Mouse (Mus musculus) thymus, adult 2 months (tissue): ENCODE data around the gene AI467606. TPM values are rescaled to one million over a fixed set of nuclear protein-coding genes. Genes with fewer than 3 reads are reported as not detected.

Source experiments
- DNase-seq: peaks from one replicate; pipeline ENCODE4 v3.0.0; 2021
- H3K27ac ChIP-seq: fragments of 200-500 bp; 2 replicates; pipeline ENCODE4 v1.5.1; 2012; ENCODE audit warnings: low read length, control low read depth; ENCODE audit not compliant: control insufficient read depth, insufficient read depth
- H3K27me3 ChIP-seq: fragments of 200-500 bp; 2 replicates; pipeline ENCODE4 v1.6.1; 2012; ENCODE audit warnings: mild to moderate bottlenecking, low read length, moderate library complexity, mixed read lengths; ENCODE audit not compliant: control insufficient read depth, insufficient read depth
- H3K36me3 ChIP-seq: fragments of 200-500 bp; 2 replicates; pipeline ENCODE4 v1.6.1; 2012; ENCODE audit warnings: mild to moderate bottlenecking, low read length, moderate library complexity; ENCODE audit not compliant: control insufficient read depth, insufficient read depth
- H3K4me1 ChIP-seq: fragments of 200-500 bp; replicated peaks from 2 replicates; pipeline ENCODE4 v1.6.1; 2012; ENCODE audit warnings: low read length; ENCODE audit not compliant: control insufficient read depth, insufficient read depth
- H3K4me3 ChIP-seq: fragments of 200-500 bp; 2 replicates; pipeline ENCODE4 v1.5.1; 2012; ENCODE audit warnings: mild to moderate bottlenecking, low read length, control low read depth, moderate library complexity; ENCODE audit not compliant: control insufficient read depth, insufficient read depth
- CTCF ChIP-seq: fragments of 200-500 bp; IDR thresholded peaks from 2 replicates; pipeline ENCODE4 v1.5.1; 2012; ENCODE audit warnings: mild to moderate bottlenecking, control low read depth, low read length, moderate library complexity, borderline replicate concordance; ENCODE audit not compliant: control insufficient read depth, poor library complexity, insufficient read depth; ENCODE audit errors: extremely low read depth
- POLR2A ChIP-seq: fragments of 200-500 bp; IDR thresholded peaks from 2 replicates; pipeline ENCODE4 v1.6.1; 2012; ENCODE audit warnings: mild to moderate bottlenecking, low read length, control low read depth, moderate library complexity; ENCODE audit not compliant: control insufficient read depth, poor library complexity, insufficient read depth; ENCODE audit errors: extremely low read depth
- WGBS: fragments of 180-500 bp; shearing (Covaris S2); methylation state at CpG from one replicate; pipeline ENCODE4 v1.1.7; 2018; 5-methylcytosine and 5-hydroxymethylcytosine counted together
- polyA plus RNA-seq: library from polyadenylated mRNA; depleted of rRNA; stranded (reverse); fragments of >200 nt; gene quantifications from 2 replicates; pipeline ENCODE4 v1.2.3, GENCODE M21; 2012; rRNA removed

The AI467606 gene
- 518 and 532 TPM in 2 replicates for polyA plus RNA-seq

DNA sequence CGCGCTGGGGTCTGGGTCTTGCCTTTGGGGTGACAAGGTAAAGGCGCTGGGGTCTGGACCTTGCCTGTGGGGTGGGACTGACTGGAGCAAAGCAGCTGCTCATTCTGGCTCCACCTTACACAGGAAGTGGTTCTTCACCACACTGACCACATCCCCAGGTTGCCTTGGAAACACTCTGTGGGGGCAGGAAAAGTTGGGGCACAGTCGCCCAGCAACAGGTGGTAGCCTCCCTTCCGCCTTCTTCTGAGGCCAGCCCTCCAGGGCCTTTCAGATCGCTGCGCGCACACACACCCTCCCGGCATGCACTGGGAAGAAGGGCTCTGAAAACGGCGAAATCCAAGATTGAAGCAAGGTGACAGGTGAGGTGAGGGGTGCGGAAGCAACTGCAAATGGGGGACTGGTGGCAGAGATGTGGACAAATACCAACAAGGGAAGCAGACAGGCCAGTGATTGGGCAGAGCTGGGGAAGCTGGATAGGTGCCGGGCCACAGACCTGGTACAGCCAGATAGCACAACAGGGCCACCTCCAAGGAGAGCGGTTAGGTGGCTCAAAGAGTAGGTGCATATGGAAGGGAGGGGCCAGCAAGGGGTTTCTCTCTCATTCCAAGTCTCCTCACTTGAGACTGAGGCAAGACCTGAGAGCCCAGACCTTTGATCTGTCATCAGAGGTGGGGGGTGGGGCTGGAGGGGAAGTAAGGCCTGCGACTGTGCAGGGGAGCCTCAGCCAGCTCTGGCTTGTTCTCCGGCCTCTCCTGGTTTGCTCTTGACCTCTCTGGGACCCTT, at the start of gene AI467606:
Gene AI467606 (plus strand): TSS at position 246 of the 783 bp plus-strand sequence.
- Histone ChIP-seq H3K36me3 (peaks cover 21% of the 10 kb centered on the region), H3K27me3 (no peaks in the 10 kb centered on the region), H3K4me1 (peaks cover 46% of the 10 kb centered on the region), H3K27ac (peak within 1 kb of the TSS; percentile 99), H3K4me3 (peak within 1 kb of the TSS; percentile 85)
- TF ChIP-seq CTCF (no peak), POLR2A (peak; percentile 90)
- DNase-seq, result peak; percentile 97
- 4% methylated on average over 16 of the region's 16 CpGs for WGBS

DNA sequence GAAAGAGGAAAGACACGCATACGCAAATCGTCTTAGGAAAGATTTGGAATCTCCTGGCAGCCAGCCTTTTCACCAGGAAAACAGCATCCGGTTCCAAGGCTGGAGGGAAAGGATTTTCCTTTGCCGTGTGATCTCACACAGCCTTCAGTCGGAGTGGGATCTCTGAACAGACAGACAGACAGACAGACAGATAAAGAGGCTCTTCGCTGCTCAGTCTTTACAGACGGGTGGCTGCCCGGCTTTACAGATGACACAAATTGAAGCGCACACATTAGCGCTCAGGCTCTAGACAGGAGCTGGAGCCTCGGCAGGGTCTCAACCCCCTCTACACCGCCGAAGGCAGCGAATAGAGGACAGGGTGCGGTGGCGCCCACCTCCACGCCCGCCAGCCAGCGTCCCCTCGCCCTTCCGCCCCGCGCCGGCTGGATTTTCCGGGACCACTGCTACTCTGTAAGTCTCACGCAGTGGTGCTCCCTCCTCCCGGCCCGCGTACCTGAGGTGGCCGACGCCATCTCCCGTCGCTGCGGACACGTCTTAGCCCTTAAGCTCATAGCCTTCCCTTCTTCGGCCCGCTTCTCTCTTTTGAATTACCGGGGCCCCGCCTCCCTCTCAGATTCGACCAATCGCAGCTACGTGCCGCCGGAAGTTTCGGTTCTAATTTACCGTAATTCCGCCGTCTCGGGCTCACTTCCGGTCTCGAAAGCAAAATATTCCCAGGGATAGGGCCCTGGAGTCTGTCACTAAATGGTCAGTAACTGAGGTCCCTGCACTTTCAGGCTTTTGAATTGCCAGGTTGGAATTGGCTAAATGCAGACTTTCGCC, 49.1 kb upstream of the AI467606 start, which contains the start of gene Kif22:
Gene Kif22 (minus strand): TSS at position 621 of the 822 bp plus-strand sequence.
- DNase-seq, result peak; percentile 91
- H3K4me1 ChIP-seq, result peaks cover 12% of the 10 kb centered on the region
- peak within 1 kb of the TSS; percentile 27; the same call in 1 of the 2 replicates for H3K27ac ChIP-seq
- no peaks in the 10 kb centered on the region for H3K27me3 ChIP-seq
- peak within 1 kb of the TSS; percentile 100 for H3K4me3 ChIP-seq
- TF ChIP-seq CTCF (no peak), POLR2A (0 out of 2 replicates have a peak, but pooled peaks have one; percentile 32)
- WGBS, result under 1% methylated on average over 53 of the region's 53 CpGs
- H3K36me3 ChIP-seq, result no peaks in the 10 kb centered on the region; the same call in 1 of the 2 replicates

DNA sequence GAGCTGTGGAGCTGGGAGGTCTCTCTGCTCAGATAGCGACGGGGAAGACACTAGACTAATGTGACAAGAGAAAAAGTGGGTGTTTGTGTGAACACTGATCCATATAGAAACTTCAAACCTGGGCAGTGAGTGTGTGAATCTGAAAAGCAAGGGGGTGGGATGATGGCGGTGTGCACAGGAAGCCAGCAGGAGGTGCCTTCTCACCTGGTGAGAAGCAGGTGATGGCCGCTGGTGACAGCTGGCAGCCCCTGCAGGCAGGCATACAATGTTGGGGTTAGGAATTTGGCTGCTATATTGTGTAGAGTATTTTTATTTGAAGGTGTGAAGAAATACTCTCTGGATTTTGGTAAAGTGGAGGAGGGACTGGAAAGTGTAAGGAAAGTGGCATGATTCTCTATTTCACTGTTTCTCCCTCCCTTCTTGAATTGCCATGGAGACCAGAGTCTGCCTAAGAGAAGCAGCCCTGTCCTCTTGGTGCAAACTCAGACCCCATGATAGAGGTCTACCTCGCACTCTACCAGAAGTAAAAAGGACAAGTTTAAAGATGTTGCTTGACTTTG, 36.1 kb upstream of the AI467606 start:
- 82% methylated on average over 5 of the region's 5 CpGs for WGBS
- no peak overlapping the region for H3K4me3 ChIP-seq
- H3K36me3 ChIP-seq, result no peaks in the 10 kb centered on the region
- TF ChIP-seq POLR2A (no peak), CTCF (no peak)
- no peak overlapping the region for H3K27ac ChIP-seq
- no peak for DNase-seq
- no peaks in the 10 kb centered on the region; the same call in 1 of the 2 replicates for H3K4me1 ChIP-seq
- H3K27me3 ChIP-seq, result no peaks in the 10 kb centered on the region

DNA sequence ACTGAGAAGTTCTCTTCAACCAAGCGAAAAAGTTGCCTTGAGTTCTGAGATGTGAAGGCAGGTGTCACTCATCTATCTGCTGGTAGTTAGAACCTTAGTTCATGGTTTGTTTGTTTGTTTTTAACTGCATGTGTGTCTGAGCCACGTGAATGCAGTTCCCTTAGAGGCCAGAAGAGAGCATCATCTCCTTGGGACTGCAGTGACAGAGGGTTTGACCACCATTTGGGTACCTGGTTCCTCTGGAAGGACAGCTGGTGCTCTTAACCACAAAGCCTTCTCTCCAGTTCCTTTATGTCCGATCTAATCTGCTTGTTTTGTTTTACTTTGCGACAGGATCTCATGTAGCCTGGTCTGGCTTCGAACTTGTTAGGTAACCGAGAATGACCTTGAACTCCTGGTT, 25.6 kb upstream of the AI467606 start:
- no peak for TF ChIP-seq POLR2A
- no peak for TF ChIP-seq CTCF

DNA sequence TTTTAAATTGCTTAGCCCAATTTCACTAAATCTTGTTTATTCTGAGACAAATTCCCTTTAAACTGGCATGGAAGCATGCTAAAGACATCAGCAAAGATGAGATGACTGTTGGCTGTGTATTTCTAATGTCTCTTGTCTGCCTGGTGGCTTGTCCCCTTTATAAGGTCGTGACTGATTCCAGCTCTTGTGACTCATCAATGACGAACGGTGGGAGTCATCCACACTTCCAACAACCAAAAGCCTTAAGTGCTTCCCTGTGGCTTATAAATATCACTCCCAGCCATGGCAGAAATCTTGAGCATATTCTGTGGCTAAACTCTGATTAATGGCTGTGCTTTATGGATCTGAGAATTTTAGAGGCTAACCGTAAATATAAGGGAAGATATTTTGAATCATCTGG, 24.8 kb upstream of the AI467606 start:
- Histone ChIP-seq H3K27ac (no peak overlapping the region), H3K4me3 (no peak overlapping the region), H3K4me1 (no peaks in the 10 kb centered on the region; the same call in 1 of the 2 replicates), H3K27me3 (no peaks in the 10 kb centered on the region), H3K36me3 (no peaks in the 10 kb centered on the region)
- 95% methylated on average over 4 of the region's 4 CpGs for WGBS
- TF ChIP-seq POLR2A, result no peak
- no peak for TF ChIP-seq CTCF
- DNase-seq, result no peak

More for the DNA sequence above, 25.6 kb upstream of the AI467606 start:
- H3K27me3 ChIP-seq, result no peaks in the 10 kb centered on the region
- H3K4me3 ChIP-seq, result no peak overlapping the region
- H3K4me1 ChIP-seq, result no peaks in the 10 kb centered on the region
- H3K36me3 ChIP-seq, result no peaks in the 10 kb centered on the region
- DNase-seq, result no peak
- WGBS, result 78% methylated on average over 6 of the region's 6 CpGs
- no peak overlapping the region for H3K27ac ChIP-seq

DNA sequence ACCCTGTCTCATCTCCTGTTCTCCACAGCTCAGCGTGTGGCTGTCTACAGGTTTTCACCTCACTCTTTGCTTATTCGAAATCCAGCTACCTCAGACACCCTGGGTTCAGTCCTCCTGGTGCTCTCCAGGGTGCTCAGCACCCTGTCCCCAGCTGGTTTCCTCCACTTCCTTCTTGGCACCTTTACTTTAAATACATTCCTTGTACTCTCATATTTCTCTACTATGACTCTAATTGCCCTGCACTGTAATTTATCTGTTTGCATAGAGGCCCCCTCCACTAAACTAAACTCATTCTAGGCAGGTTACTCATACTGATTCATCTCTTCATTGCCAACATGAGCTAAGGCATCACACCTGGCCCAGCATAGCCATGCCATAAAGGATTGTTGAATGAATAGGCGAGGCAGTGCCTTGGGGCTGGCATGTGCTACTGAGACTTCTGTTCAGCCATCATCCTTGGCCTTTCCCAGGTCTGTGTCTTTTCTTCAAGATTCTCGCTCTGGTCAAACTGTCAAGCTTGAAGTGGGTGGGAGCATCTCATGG, 20.2 kb upstream of the AI467606 start:
- no peaks in the 10 kb centered on the region for H3K27me3 ChIP-seq
- H3K4me1 ChIP-seq, result peaks cover 2% of the 10 kb centered on the region; the same call in 1 of the 2 replicates
- no peak overlapping the region for H3K27ac ChIP-seq
- H3K36me3 ChIP-seq, result no peaks in the 10 kb centered on the region
- TF ChIP-seq CTCF (no peak), POLR2A (no peak)
- no peak for DNase-seq
- H3K4me3 ChIP-seq, result no peak overlapping the region
- 75% methylated on average over 4 of the region's 4 CpGs for WGBS
